Mouse (Mus musculus) heart, adult 2 months (tissue): ENCODE measurements around the gene Pbld2.

Experiments
- CTCF ChIP-seq: fragments of 200-600 bp; IDR thresholded peaks from 2 replicates; pipeline ENCODE4 v1.8.1; 2022; ENCODE audit warnings: antibody characterized with exemption, mild to moderate bottlenecking, moderate library complexity
- EP300 ChIP-seq: fragments of 200-500 bp; IDR thresholded peaks from 2 replicates; pipeline ENCODE4 v1.6.1; 2011; ENCODE audit warnings: low read depth, low read length, control low read depth; ENCODE audit not compliant: insufficient read depth
- POLR2A ChIP-seq: fragments of 200-500 bp; IDR thresholded peaks from 2 replicates; pipeline ENCODE4 v1.6.1; 2011; ENCODE audit warnings: mild to moderate bottlenecking, low read depth, low read length, control low read depth; ENCODE audit not compliant: insufficient read depth

GRCm38 (mm10) chr10:63091915-63092314, 67.8 kb downstream of the Pbld2 start:
- no peak for TF ChIP-seq CTCF
- TF ChIP-seq POLR2A: no peak
- TF ChIP-seq EP300: no peak
